Mouse (Mus musculus): ENCODE measurements around the gene Uvrag.

DNA sequence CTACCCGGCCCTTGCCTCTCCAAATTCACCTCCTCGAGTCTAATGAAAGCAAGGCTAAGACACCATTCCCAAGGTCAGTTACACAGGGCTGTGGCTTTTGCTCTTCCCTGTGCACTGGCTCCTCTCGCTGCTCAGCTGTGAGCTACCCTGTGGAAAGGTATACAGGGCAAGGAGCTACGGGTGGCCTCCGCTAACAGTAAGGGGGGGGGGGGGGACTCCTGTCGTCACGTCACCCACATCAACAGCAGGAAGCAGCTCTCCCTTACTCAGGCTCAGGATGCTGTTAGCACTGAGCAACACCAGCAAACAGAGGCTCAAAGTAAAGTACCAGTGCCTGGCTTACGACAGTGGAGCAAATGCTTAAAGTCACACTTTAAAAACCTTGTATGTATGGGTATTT, 11.8 kb upstream of the Uvrag start:
- TF ChIP-seq POLR2A (IDR thresholded peaks at IDR 0.05; ENCODE audit: insufficient read depth, low read depth, low read length) (no peak), CTCF (IDR thresholded peaks at IDR 0.05) (no peak)

Measured in heart, adult 2 months (tissue).